Mouse (Mus musculus): Measurements from ENCODE around the gene Inip. TPM values are rescaled to one million over a fixed set of nuclear protein-coding genes. Genes with fewer than 3 reads are reported as not detected.
A peak's percentile ranks its signal among the peaks of the same experiment; 100 is the strongest.
"Not testable (repeated sequence)": the region's sequence is repeated elsewhere in the genome, so short reads cannot be mapped to it uniquely, and the experiment has no call there.

Inip gene
- polyA plus RNA-seq, 1 experiment from 2014 or later = 68.0 TPM

DNA sequence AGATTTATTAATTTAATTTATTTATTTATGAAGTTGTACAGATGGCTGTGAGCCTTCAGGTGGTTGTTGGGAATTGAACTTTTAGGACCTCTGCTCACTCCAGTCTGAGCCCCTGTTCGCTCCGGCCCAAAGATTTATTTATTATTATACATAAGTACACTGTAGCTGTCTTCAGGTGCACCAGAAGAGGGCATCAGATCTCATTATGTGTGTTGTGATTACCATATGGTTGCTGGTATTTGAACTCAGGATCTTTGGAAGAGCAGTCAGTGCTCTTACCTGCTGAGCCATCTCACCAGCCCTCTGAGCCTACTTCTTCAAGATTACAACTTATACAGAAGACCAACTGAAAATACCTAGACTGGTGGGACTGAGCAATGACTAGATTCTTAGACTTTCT is 7.8 kb downstream of the Inip start:
- ATAC-seq (ENCODE audit: insufficient number of reproducible peaks, insufficient read depth, low FRiP score, low TSS enrichment, low read depth); H3K27me3 ChIP-seq; H3K9ac ChIP-seq; H3K36me3 ChIP-seq; H3K9me3 ChIP-seq; H3K4me2 ChIP-seq; H3K27ac ChIP-seq; H3K4me1 ChIP-seq; H3K4me3 ChIP-seq: not testable (repeated sequence)
- 90% methylated on average over 2 of the region's 2 CpGs for WGBS

DNA sequence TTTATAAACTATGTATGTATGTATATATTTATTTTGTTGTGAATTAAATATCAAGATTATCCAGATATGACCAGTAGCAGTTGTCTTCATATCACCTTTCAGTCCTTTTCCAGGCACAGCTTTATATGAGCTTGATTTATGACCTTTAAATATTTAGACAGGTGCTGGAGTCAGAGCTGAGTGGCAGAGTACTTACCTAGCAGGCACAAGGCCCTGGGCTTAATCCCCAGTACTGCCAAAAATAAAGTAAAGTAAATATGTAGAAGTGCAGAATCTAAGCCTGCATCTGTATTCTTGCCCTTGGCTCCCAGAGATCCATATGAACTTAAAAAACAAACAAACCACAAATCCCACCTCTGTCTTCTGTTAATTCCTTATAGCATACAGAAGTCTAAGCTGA is 12.4 kb downstream of the Inip start:
- Histone ChIP-seq H3K27me3 (peaks cover 5% of the 10 kb centered on the region; the same call in 1 of the 2 replicates), H3K36me3 (no peaks in the 10 kb centered on the region), H3K4me2 (no peak overlapping the region), H3K4me3 (no peak overlapping the region), H3K27ac (no peak overlapping the region), H3K9ac (no peak overlapping the region), H3K9me3 (no peaks in the 10 kb centered on the region), H3K4me1 (no peaks in the 10 kb centered on the region)
- ATAC-seq (ENCODE audit: insufficient number of reproducible peaks, insufficient read depth, low FRiP score, low TSS enrichment, low read depth) = no peak

DNA sequence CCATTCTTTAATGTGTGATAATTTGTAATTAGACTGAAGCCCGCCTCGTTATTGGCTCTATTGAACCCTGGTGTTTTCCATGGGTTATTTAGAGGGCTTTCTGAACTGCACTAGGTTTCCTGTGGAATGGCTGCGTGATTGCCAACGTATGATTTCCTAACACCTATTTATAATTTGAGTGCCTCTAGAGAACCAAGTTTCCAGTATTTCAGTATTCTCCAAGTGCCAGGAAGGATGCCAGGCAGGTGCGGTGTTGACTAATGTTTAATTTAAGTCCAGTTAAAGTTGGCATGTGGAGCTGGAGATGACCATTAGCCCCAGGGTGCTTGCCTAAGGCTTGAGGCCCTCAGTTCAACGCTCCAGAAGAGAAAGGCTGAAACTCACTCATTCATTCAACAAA is 14.3 kb downstream of the Inip start:
- no peaks in the 10 kb centered on the region for H3K9me3 ChIP-seq
- WGBS = 59% methylated on average over 6 of the region's 6 CpGs
- H3K36me3 ChIP-seq = no peaks in the 10 kb centered on the region
- H3K4me1 ChIP-seq = peaks cover 5% of the 10 kb centered on the region
- ATAC-seq (ENCODE audit: insufficient number of reproducible peaks, insufficient read depth, low FRiP score, low TSS enrichment, low read depth) = no peak
- no peak overlapping the region for H3K4me3 ChIP-seq
- peaks cover 5% of the 10 kb centered on the region; the same call in 1 of the 2 replicates for H3K27me3 ChIP-seq
- no peak overlapping the region for H3K9ac ChIP-seq
- no peak overlapping the region for H3K4me2 ChIP-seq
- no peak overlapping the region for H3K27ac ChIP-seq

GRCm38 (mm10) chr4:59786661-59787060 is 14.7 kb downstream of the Inip start:
- no peak overlapping the region for H3K4me3 ChIP-seq
- H3K27me3 ChIP-seq = peaks cover 2% of the 10 kb centered on the region; the same call in 1 of the 2 replicates
- no peaks in the 10 kb centered on the region for H3K36me3 ChIP-seq
- no peak overlapping the region for H3K27ac ChIP-seq
- no peak for ATAC-seq (ENCODE audit: insufficient number of reproducible peaks, insufficient read depth, low FRiP score, low TSS enrichment, low read depth)
- H3K9ac ChIP-seq = no peak overlapping the region
- whole genome bisulfite sequencing = 2% methylated on average over 7 of the region's 7 CpGs
- peaks cover 7% of the 10 kb centered on the region for H3K4me1 ChIP-seq
- no peaks in the 10 kb centered on the region for H3K9me3 ChIP-seq
- no peak overlapping the region for H3K4me2 ChIP-seq

- Histone ChIP-seq H3K36me3 (no peaks in the 10 kb centered on the region), H3K4me3 (no peak overlapping the region), H3K9me3 (no peaks in the 10 kb centered on the region), H3K4me2 (no peak overlapping the region), H3K27me3 (no peaks in the 10 kb centered on the region), H3K27ac (no peak overlapping the region), H3K4me1 (peaks cover 7% of the 10 kb centered on the region), H3K9ac (no peak overlapping the region)
- WGBS = 33% methylated on average over 2 of the region's 2 CpGs
- no peak for ATAC-seq (ENCODE audit: insufficient number of reproducible peaks, insufficient read depth, low FRiP score, low TSS enrichment, low read depth)
Observed at GRCm38 (mm10) chr4:59785412-59785811, 16.0 kb downstream of the Inip start.

DNA sequence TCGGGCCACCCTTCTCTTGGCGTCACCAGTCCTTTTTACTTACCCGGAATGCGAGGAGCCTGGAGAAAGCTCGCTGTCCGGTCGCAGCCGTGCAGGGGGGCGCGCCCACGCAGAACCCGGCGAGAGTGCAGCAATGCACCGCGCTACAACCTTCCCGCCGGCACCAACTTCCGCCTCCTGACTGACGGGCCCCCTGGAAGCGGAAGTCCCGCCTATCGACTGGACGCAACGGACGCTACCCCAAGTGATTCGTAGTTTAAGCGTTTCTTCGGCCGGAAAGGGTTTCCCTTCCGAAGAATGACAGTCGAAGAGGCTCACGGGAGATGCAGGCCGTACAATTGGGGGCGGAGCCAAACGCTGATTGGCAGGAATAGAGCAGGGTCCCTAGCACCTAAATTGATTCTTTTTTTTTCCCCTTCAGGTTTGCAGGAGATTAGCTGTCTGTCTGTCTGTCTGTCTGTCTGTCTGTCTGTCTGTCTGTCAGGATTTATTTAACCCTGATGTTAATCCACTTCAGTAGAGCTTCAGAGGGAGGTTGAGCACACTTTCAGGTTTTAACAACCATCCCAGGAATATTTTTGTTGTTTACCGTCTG is 17.6 kb downstream of the Inip start:
- H3K4me1 ChIP-seq = peaks cover 7% of the 10 kb centered on the region
- H3K27me3 ChIP-seq = no peaks in the 10 kb centered on the region
- no peaks in the 10 kb centered on the region for H3K9me3 ChIP-seq
- peak overlapping the region; percentile 84 for H3K4me2 ChIP-seq
- peak overlapping the region; percentile 57; the same call in 1 of the 2 replicates for H3K27ac ChIP-seq
- H3K9ac ChIP-seq = peak overlapping the region; percentile 90
- under 1% methylated on average over 36 of the region's 36 CpGs for WGBS
- H3K36me3 ChIP-seq = peaks cover 4% of the 10 kb centered on the region; the same call in 1 of the 2 replicates
- H3K4me3 ChIP-seq = peak overlapping the region; percentile 97
- ATAC-seq (ENCODE audit: insufficient number of reproducible peaks, insufficient read depth, low FRiP score, low TSS enrichment, low read depth) = peak; percentile 89

- Histone ChIP-seq H3K9me3 (no peaks in the 10 kb centered on the region), H3K36me3 (peaks cover 4% of the 10 kb centered on the region; the same call in 1 of the 2 replicates), H3K27me3 (no peaks in the 10 kb centered on the region), H3K27ac (peak overlapping the region; percentile 57; the same call in 1 of the 2 replicates), H3K4me1 (peaks cover 7% of the 10 kb centered on the region), H3K4me3 (peak overlapping the region; percentile 97), H3K4me2 (peak overlapping the region; percentile 84), H3K9ac (peak overlapping the region; percentile 90)
- WGBS = under 1% methylated on average over 47 of the region's 47 CpGs
- ATAC-seq (ENCODE audit: insufficient number of reproducible peaks, insufficient read depth, low FRiP score, low TSS enrichment, low read depth) = peak; percentile 81
Observed at GRCm38 (mm10) chr4:59782853-59783684, 18.3 kb downstream of the Inip start.

DNA sequence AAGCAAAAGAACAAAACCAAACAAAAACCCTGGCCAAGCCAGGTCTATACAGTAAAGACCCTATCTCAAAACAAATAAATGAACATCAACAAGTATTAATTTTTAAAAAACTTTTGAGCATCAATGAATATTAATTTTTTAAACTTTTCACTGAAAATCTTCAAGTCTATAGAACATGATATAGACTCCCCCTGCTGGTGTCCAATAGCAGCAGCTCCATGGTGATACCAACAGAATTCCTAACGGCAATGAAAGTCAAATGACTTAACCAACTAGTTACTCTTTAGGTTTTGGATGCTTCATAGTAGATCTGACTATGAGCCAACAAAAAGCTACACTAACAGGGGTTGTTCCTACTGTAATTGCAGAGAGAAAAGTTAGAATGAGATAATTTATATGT is 20.8 kb downstream of the Inip start:
- Histone ChIP-seq H3K4me3 (no peak overlapping the region), H3K27me3 (no peaks in the 10 kb centered on the region), H3K9me3 (no peaks in the 10 kb centered on the region), H3K9ac (no peak overlapping the region), H3K27ac (no peak overlapping the region), H3K4me2 (no peak overlapping the region), H3K36me3 (peaks cover 4% of the 10 kb centered on the region; the same call in 1 of the 2 replicates), H3K4me1 (peaks cover 7% of the 10 kb centered on the region)
- WGBS = 29% methylated on average over 1 of the region's 1 CpGs
- ATAC-seq (ENCODE audit: insufficient number of reproducible peaks, insufficient read depth, low FRiP score, low TSS enrichment, low read depth) = no peak

DNA sequence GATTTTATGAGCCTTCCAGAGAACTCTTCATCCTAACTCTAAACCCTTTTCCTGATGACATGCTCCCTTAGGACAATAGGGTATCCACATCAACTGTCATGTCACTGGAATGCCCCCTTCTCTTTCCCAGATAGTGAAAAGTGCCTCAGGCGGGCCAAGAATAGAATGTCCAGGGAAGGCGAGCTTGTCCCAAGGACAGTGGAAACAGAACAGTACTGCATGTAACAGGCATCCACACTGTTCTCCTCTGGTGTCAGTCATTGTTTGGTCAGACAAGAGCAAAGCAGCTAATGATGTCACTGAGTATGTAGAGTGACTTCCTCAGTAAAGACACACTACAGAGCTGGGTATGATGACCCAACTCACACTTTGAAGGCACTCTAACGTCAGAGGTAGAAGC is 23.6 kb downstream of the Inip start:
- 78% methylated on average over 3 of the region's 3 CpGs for WGBS
- Histone ChIP-seq H3K4me1 (peaks cover 6% of the 10 kb centered on the region), H3K4me2 (no peak overlapping the region), H3K9ac (no peak overlapping the region), H3K27me3 (no peaks in the 10 kb centered on the region), H3K27ac (no peak overlapping the region), H3K36me3 (peaks cover 15% of the 10 kb centered on the region), H3K4me3 (no peak overlapping the region), H3K9me3 (no peaks in the 10 kb centered on the region)
- no peak for ATAC-seq (ENCODE audit: insufficient number of reproducible peaks, insufficient read depth, low FRiP score, low TSS enrichment, low read depth)

- ATAC-seq (ENCODE audit: insufficient number of reproducible peaks, insufficient read depth, low FRiP score, low TSS enrichment, low read depth) = no peak
- Histone ChIP-seq H3K4me1 (no peaks in the 10 kb centered on the region), H3K36me3 (peaks cover 43% of the 10 kb centered on the region), H3K9ac (no peak overlapping the region), H3K4me3 (no peak overlapping the region), H3K4me2 (no peak overlapping the region), H3K9me3 (no peaks in the 10 kb centered on the region), H3K27me3 (no peaks in the 10 kb centered on the region), H3K27ac (no peak overlapping the region)
- WGBS = 85% methylated on average over 17 of the region's 17 CpGs
Observed at GRCm38 (mm10) chr4:59772171-59772879, 29.1 kb downstream of the Inip start.

DNA sequence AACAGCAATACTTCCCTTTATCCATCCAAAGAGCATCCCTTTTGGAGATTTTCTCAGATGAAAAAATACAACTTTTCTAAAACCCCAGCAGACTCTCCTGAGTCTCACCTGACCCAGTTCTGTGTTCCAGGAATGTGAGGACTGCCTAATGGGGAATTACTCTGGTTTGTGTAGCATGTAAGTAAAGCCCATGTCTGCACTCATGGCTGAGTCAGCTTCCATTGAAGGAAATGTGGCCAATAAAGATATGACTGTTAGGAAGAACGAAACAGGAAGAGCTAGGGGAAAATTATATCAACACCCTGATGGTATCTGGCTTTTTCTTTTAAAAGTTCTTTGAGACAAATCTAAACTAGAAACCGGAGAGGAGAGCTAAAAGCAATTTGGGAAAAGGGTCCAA is 33.7 kb downstream of the Inip start:
- Histone ChIP-seq H3K36me3 (peaks cover 31% of the 10 kb centered on the region), H3K9ac (no peak overlapping the region), H3K4me2 (no peak overlapping the region), H3K4me3 (no peak overlapping the region), H3K27me3 (no peaks in the 10 kb centered on the region), H3K4me1 (peaks cover 13% of the 10 kb centered on the region), H3K9me3 (no peaks in the 10 kb centered on the region), H3K27ac (no peak overlapping the region)
- 82% methylated on average over 2 of the region's 2 CpGs for WGBS
- ATAC-seq (ENCODE audit: insufficient number of reproducible peaks, insufficient read depth, low FRiP score, low TSS enrichment, low read depth) = no peak
